Mouse (Mus musculus) spleen, postnatal 4 days (tissue): ENCODE measurements around the gene Ccr5.
"Not testable (repeated sequence)": the region's sequence is repeated elsewhere in the genome, so short reads cannot be mapped to it uniquely, and the experiment has no call there.

Source experiments
- DNase-seq, 2 experiments: peaks; one replicate each; pipeline ENCODE4 v3.0.0; 2022; ENCODE audit warnings: low spot score in 2 of 2

The Ccr5 gene

DNA sequence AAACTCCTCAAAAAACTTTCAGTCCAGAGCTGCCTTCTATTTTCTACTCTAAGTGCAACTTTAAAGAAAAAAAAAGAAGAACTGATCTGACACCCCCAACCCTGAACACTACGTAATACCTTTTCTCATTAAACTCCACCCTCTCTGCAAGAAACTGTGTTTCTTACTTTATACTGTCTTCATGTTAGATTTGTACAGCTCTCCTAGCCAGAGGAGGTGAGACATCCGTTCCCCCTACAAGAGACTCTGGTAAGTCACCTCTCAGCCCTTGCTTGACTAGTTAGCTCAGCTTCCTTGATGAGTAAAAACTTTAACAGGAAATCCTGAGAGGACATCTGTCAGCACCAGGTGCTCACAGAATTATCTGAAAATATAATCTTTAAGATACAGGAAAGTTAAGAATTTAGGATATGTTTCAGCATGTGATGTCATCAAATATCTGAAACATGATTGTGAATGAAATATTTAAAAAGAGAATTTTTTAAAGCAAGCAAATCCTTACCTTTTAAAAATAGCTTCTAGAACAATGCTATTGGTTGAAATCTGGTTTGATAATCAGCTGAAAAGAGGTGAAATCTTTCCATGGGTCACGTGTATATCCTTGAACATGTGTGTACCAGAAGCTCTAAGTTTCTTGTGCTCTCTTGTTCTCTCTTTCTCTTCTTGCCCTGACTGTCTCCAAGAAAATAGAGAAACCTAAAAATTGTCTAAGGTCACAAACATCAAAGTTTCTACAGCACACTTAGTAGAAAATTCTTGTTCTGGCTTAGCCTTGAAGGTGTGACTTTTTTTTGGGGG is at the start of gene Ccr5:
Gene Ccr5, plus strand, starts transcription at position 157 of the 798 bp plus-strand sequence.
- no peak for DNase-seq

DNA sequence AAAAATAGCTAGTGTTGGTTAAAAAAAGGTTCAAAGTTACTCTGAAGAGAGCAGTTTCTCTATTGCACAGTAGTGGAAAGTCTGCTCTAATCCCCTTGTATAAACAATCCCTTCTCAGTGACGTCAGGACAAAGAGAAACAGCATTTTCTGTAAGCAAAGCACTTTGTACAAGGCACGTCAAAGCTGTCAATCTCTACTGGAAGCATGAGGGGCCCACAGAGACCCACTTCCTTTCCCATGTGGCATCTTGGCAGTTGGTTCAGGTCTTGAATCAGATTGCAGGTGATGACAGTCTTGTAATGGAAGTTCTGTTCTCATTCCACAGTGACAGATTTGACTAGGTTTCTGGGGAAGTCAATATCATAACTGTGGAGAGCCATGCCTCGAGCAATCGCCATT is 41.5 kb upstream of the Ccr5 start:
- DNase-seq: no peak

DNA sequence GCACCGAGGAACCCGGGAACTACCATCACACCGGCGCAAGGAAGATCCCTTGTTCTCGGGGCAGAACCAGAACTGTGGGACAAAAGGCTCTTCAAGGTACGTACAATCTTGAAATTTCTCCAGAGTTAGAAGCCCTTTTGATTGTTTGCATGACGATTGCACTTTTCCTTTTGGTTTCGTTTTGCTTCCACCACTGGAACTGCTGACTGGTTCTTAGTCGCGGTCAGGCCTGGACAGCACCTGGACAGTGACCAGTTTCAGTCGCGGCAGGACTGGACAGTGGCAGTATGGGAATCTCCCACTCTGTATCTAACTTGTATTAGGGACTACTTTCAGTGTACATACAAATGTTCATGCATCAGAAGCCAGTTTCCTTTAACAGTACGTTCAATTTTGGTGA is 40.9 kb upstream of the Ccr5 start:
- DNase-seq: not testable (repeated sequence)

DNA sequence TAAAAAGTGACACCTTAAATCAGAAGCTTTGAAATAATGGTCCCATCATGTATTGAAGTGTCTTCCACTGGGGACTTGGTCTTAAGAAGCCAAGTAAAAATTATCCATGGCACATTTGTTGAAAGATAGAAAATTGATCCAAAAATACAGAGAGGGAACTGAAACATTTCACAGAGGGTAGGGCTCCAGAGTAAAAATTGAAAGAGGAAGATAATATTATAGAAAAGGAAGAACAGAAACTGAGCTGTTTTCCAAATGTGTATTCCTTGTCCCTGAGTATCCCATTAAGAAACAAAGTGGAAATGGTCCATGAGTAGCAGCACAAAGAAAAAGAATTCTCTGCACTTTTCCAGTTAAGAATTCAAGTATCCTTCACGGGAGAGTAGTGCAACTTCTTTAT is 30.9 kb upstream of the Ccr5 start:
- DNase-seq: no peak

DNA sequence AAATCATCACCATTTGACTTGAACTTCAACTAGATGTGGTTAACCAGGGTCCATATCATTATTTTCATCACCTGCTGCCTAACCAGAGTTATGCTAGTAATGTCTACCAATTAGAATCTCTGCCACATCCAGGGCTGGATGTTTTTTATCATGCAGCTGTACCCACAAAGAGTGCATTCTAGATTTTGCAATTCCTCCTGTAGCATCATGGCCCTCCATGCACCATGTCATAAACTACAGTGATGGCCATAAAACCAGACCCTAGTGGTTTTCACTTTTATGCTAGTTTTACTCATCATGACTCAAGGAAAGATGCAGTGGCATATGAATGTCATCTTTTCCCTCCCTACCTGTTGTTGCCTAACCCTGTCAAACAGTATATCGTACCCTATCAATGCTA is 22.2 kb upstream of the Ccr5 start:
- no peak for DNase-seq

DNA sequence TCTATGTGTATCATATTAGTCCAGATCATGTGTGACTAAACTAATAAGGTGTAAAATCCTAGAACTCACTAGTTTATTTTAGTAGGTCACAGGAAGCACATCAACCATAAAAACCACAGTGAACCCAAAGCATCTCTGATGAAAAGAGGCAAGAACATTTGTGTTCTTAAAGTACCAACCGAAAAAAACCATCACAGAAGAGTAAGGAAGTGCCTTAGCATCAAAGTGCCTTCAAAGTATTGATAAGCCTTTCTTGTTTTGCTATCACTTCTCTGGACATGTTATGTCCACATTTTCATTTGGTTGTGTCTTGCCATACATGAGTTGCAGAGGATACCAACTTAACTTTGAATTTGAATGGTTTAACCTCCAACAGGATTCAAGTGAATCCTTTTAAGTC is 21.0 kb upstream of the Ccr5 start:
- DNase-seq: no peak

DNA sequence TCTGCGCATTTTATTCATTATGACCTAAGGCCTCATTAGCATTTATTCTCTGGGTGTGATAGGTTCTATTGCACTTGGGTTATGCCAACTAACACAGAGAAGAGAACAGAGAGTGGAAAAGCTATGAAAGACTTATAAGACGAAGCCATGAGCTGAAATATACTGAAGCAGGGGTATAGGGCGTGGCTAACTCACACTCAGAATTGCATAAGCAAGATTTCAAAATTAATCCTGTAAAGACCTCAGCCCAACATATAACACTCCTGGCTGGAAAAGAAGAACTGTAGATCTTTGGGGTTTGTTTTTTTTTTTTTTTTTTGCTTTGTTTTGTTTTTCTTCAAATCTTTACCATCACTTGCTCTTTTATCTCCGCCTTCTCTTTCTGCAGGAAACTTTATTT is 19.6 kb upstream of the Ccr5 start, which contains the start of gene Ccr2:
Gene Ccr2, plus strand, starts transcription at position 228 of the 400 bp plus-strand sequence.
- DNase-seq: no peak

DNA sequence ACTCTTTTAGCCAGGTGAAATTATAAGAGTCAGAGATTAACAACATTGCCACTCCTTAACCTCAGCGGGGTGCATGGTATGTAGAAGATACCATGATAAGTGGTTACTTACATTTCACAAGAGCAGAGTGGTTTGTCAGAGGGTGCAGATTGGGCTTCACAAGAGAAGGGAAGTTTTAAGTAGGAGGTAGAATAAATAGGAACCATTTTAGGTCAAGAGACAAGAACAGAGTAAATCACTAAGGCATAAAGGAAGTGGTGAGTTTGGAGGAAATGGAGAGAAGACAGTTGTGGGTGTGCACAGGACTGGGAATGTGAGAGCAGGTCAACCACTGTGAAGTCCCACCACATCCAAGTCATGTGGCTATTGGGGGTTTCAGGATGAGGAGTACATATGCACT is 18.1 kb upstream of the Ccr5 start:
- DNase-seq: no peak

DNA sequence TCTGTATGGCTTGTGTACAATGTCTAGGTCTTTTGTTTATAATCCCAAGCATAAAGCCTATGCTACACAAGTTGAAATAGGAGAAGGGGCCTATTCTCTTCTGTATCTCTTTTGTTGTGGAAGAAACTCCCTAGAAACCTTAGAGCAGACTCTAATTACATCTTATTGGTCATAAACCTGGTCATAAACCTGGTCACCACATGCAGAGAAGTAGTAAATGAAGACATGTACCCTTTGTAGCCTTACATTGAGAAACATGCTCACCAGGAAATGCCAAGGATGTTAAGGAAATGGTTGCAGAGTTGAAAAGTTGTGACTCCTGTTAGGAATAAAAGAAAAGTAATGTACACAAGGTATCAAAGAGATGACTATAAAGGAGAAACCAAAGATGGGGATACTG is 16.1 kb upstream of the Ccr5 start:
- no peak for DNase-seq

DNA sequence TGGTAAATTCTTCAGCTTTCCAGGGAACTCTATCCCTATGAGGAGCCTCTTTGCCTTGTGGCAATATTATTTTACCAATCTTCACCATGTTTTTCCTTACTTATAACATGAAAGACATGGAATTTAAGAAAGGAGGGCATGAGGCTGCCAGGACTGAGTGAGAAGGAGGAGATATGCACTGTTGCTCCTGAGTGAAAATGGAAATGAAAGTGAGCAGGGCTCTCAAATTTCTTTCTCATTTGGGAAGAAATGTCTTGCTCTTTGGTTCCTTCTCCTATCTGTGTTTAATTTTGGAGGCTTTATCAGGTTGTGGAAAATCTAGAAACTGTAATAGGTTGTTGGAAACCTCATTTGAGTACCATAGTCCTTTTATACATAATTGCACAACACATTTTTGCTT is 14.1 kb upstream of the Ccr5 start:
- no peak for DNase-seq

DNA sequence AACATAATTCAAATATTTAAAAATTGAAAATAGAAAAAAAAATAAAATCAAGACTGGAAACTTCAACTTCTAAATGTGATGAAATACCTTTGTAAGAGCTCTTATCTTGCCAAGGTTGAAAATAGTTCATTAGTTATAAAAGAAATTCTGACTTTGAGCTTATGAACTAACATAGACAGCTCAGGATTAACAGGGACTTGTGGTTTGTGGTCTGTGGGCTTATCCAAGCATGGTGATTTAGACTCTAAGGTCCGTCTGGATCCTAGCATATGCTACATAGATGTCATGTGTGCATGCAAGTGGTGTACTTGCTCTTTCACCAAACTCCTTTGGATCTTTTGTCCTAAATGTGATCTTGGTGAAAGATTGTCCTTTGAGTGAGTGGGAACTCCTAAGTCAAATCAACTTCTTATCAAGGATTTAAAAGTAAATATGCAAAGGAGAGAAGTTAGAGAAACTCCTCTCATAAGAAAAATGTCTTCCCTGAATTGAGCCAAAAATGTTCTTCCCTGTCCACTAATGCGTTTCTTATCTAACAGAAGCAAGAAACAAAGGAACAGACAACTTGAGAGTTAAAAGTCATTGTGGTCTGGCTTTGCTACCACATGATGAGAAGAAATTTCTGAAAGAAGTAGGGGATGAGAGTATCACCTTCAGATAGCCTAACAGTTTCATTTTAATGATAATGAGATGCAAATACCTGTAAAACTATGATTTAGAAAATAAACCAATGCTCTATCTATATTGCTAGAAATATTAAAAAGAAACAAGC is 12.8 kb upstream of the Ccr5 start:
- DNase-seq: no peak

DNA sequence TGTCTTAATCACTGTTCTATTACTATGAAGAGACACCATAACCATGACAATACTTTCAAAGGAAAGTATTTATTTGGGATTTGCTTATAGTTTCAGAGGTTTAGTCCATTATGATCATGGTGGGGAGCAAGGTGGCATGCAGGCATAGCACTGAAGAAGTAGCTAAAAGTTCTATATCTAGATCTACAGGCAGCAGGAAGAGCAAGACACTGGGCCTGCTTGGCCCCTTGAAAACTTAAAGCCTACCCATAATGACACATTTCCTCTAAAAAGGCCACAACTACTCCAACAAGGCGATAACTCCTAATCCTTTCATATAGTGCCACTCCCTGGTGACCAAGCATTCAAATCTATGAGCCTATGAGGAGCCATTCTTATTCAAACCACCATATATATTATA is 9.3 kb upstream of the Ccr5 start:
- no peak for DNase-seq

DNA sequence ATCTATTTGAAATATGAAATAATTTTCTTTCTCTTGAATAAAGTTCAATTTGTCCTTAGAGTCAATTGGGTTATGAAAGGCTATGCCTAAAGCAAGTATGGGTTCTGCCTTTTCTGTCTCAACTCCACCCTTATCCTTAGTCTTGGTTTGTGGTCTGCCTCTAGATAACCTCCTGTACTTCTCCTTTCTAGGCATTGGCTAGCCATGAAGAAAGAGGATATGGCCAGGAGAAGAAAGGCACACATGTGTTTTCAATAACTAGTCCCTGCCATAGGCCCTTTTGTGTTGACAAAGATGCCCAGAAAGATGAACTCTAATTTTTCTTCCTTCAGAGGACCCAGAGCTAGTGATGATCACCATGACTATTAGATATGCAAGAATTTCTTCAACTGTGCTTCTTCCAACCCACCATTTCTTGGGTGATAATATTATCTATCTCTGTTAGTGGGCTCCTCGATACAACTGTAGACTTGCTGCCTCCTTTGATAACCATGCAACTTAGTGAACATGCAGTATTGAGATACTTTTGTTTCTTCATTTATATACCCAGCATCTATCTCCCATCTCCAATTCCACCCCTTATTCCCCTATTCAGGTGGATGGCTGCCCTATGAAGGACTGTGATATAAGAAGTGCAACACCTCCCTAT is 8.6 kb upstream of the Ccr5 start:
- no peak for DNase-seq

DNA sequence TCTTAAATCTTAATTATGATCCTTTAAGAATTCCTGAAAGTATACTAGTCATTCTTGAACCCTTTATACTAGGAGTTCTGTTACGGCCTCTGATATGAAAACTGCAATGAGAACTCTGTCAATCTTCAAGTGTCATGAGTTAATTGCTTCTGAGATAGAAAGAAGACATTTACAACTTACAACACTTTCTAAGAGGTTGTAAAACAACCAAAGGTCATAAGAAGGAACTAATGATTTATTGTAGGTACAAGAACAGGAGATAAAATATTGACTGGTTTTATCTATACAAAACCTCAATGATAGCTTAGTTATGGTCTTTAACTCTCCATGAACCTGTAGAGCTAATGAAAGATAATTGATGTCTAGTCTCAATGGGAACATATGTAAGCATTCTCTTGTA is 7.6 kb upstream of the Ccr5 start:
- no peak for DNase-seq

DNA sequence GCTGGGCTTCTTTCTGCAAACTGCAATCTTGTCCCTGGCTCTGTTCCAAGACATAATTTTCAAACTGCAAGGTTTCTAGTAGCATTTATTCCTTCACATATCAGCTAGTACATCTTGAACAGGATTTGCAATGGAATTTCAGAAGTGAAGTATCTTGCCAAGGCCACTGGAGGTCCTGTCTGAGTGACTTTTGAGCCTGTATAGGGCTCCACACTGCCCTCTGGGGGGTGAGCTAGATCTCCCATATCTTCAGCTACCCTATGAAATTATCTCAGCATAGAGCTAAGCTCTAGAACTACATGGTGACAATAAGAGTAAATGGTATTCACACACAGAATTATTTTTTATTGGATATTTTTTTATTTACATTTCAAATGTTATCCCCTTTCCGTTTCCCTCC is 2.9 kb upstream of the Ccr5 start:
- peak; percentile 64 to 78 for DNase-seq

DNA sequence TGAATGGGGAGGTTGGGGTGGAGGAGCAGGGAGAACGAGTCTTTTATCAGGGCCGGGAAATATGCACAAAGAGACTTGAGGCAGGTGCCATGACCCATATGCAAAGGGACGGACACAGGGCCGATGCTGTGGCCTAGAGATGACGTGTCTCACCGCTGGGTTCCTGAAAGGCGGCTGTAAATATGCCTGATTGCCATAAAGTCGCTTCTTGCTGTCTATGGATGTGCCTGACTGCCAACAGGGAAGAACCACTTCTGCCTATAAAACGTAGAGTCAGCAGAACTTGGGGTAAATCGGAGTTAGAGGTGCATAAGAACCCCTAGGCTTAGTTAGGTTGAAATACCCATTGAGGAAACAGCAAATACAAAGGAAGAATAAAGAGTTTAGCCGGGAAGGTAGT is 4.2 kb downstream of the Ccr5 start:
- DNase-seq: no peak

DNA sequence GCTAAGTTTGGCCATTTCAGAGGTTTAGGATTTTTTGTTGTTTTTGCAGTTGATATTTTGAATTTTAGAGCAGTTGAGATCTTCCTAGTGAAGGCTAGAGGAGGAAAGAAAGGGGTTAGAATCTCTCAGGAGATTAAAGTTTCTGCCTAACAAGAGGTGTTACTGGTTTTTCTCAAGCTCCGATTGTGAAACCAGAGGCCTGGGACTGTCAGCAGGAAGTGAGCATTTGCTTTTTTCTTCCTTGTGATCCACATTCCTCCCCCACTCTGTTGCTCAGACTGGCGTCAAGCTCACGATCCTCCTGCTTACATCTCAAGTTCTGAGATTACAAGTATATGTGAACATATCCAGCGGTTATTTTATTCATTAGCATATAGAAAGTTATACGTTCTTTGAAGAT is 5.0 kb downstream of the Ccr5 start:
- no peak for DNase-seq

DNA sequence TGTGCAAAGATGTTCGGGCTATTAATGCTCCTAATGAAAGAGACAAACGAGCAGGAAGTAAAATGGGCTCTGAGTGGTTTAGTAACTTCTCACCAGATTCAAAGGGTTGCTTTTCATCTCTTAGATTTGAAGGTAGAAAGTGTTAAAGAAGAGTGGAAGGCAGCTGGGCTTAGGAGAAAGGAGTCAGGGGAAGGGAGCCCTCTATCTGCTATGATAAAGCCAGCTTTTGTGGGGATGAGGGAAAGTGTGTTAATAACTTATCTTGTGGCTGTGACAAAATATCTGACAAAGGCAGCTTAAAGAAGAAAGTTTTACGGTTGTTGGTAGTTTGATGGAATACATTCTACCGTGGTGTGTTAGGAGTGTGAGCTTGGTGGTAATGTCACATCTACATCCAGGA is 6.1 kb downstream of the Ccr5 start:
- DNase-seq: no peak

DNA sequence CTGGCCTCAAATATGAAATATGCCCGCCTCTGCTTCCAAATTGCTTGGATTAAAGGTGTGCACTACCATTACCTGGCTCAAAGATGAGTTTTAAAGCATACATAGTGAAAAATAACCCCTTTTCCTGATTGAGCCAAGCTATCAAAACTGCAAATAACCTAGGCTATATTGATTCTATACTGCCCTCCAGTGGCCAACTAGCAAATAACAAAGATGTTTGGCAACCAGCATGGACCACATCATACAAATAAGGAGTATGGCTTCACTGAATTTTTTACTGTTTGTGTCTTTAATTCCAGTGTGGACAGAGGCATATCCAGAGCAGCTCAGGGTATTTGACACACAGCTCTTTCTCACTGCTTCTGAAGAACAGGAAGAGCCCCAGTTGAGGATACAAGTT is 7.0 kb downstream of the Ccr5 start:
- DNase-seq: peak; percentile 51 to 71

DNA sequence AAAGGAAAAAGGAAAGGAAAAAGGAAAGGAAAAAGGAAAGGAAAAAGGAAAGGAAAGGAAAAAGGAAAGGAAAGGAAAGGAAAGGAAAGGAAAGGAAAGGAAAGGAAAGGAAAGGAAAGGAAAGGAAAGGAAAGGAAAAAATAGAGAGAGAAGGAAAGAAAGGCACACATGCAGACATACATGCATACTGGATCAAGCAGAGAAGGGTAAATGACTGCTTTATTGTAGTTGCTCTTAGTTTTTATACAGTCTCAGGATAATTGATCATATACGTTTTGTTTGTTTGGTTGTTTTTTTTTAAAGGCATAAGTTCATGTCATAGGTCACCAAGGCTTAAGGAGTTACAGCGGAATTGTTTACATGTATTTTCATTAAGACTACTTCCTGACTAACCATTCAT is 11.6 kb downstream of the Ccr5 start:
- not testable (repeated sequence) for DNase-seq

DNA sequence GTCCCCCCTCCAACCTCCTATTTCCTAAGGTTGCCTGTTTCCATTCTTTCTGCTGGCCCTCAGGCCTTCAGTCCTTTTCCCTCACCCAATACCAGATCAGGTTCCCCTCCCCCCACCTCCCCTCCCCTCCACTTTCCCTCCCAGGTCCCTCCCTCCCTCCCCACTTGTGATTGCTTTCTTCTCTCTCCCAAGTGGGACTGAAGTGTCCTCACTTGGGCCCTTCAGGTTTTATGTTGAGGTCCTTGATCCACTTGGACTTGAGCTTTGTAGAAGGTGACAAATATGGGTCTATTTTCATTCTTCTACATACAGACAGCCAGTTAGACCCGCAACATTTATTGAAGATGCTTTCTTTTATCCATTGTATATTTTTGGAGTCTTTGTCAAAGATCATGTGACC is 13.6 kb downstream of the Ccr5 start:
- DNase-seq: not testable (repeated sequence)

DNA sequence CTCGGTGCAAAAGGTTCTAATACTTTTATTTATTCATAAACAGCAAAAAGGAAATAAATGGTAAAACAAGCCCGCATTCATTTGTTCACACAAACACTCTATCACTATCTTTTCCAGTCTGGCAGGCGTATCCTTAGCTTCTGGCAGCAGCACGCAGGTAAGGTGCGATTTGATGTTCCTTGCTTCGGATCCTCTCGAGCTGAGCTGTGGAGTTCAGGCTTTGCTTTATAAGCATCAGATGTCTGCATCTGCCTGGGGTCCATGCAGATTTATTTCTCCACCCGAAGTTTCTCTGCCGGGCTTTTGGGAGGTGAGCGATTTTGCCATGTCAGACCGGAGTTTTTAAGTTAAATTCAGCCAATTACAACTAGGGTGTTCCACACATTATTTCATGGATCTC is 16.3 kb downstream of the Ccr5 start:
- peak in 1 of 2 experiments; percentile 12 for DNase-seq
